Mouse (Mus musculus) heart, embryonic 11.5 days (tissue): ENCODE measurements around the gene Camk1. TPM values are rescaled to one million over a fixed set of nuclear protein-coding genes. Genes with fewer than 3 reads are reported as not detected.

Experiments used
- ATAC-seq: fragments of 200-750 bp; cut with Nextera tagmentation; replicated peaks from 2 replicates; pipeline ENCODE4 v1.8.0; 2017; ENCODE audit warnings: moderate library complexity; ENCODE audit not compliant: insufficient number of reproducible peaks, low FRiP score, low TSS enrichment
- H3K27ac ChIP-seq: fragments of 300-500 bp; sonication (generic); 2 replicates; pipeline ENCODE4 v1.5.1; 2014; ENCODE audit warnings: mild to moderate bottlenecking, low read depth, low read length
- H3K27me3 ChIP-seq: fragments of 300-500 bp; sonication (generic); 2 replicates; pipeline ENCODE4 v1.6.1; 2014; ENCODE audit warnings: mild to moderate bottlenecking, low read length, mixed read lengths; ENCODE audit not compliant: control insufficient read depth, insufficient read depth
- H3K36me3 ChIP-seq: fragments of 300-500 bp; sonication (generic); 2 replicates; pipeline ENCODE4 v1.6.1; 2014; ENCODE audit warnings: mild to moderate bottlenecking, low read length, moderate library complexity, mixed read lengths; ENCODE audit not compliant: control insufficient read depth, insufficient read depth
- H3K4me1 ChIP-seq: fragments of 300-500 bp; sonication (generic); 2 replicates; pipeline ENCODE4 v1.6.1; 2014; ENCODE audit warnings: low read length; ENCODE audit not compliant: control insufficient read depth, insufficient read depth
- H3K4me2 ChIP-seq: fragments of 300-500 bp; sonication (generic); 2 replicates; pipeline ENCODE4 v1.6.1; 2014; ENCODE audit warnings: mild to moderate bottlenecking, moderate library complexity
- H3K4me3 ChIP-seq: fragments of 300-500 bp; sonication (generic); 2 replicates; pipeline ENCODE4 v1.5.1; 2014; ENCODE audit warnings: low read depth, low read length
- H3K9ac ChIP-seq: fragments of 300-500 bp; sonication (generic); 2 replicates; pipeline ENCODE4 v1.6.1; 2014; ENCODE audit warnings: mild to moderate bottlenecking, low read depth, low read length, moderate library complexity
- H3K9me3 ChIP-seq: fragments of 300-500 bp; sonication (generic); replicated peaks from 2 replicates; pipeline ENCODE4 v1.6.1; 2016; ENCODE audit warnings: low read length; ENCODE audit not compliant: control insufficient read depth
- WGBS: fragments of 180-500 bp; shearing (Covaris S2); extraction: QIAGEN DNeasy Blood & Tissue Kit; methylation state at CpG from one replicate; pipeline ENCODE4 v1.1.7; 2014; ENCODE audit not compliant: insufficient replicate concordance; 5-methylcytosine and 5-hydroxymethylcytosine counted together
- polyA plus RNA-seq: library from polyadenylated mRNA; unstranded; fragments of >200 nt; fragmentation: Nextera tagmentation; extraction: Ambion mirVana; gene quantifications from 2 replicates; pipeline ENCODE4 v1.2.1, GENCODE M21; 2014

The Camk1 gene
- polyA plus RNA-seq, 1 experiment from 2014 or later = 106 TPM

GRCm38 (mm10) chr6:113306986-113307349 is 36.8 kb downstream of the Camk1 start, which contains the start of gene Brpf1:
TSS of gene Brpf1 (plus strand) at chr6:113307137.
- WGBS = 0% methylated on average over 32 of the region's 32 CpGs
- H3K9ac ChIP-seq = peak within 1 kb of the TSS; percentile 95
- no peaks in the 10 kb centered on the region for H3K9me3 ChIP-seq
- 0 out of 2 replicates have a peak, but pooled peaks cover 3% of the 10 kb centered on the region for H3K36me3 ChIP-seq
- ATAC-seq = peak; percentile 53
- 0 out of 2 replicates have a peak, but pooled peaks cover 9% of the 10 kb centered on the region for H3K4me1 ChIP-seq
- H3K27me3 ChIP-seq = no peaks in the 10 kb centered on the region
- peak within 1 kb of the TSS; percentile 96 for H3K4me3 ChIP-seq
- peak within 1 kb of the TSS; percentile 99 for H3K27ac ChIP-seq
- peak within 1 kb of the TSS; percentile 84 for H3K4me2 ChIP-seq

DNA sequence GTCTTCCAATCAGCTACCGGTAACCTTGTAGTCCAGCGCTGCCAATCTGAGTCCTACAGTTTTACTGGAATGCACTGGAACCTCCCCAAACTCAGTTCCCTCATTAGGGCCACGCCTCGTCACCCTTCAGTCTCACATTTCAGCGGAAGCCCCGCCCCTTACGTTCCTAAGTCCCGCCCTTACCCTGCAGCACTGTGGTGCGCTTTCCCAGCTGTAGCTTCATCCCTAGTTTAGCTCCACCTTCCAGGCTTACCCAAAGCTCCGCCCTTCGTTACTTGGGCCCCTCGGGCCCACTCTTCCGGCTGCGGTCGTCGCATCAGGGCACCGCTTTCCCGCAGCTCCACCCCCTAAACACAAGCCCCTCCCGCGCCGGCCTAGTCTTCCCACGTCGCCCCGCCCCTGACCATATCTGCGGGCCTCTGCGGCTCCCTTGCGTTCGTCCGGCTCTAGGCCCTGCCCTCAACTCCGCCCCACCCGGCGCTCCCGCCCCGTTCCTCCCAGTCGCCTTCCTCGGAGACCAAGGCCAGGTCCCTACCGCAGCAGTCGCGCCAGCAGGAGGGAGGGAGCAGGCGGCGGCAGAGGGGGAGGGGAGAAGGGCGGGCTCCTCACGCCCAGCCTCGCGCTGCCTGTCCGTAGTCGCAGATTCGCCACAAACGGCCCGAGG is 37.3 kb downstream of the Camk1 start:
- Histone ChIP-seq H3K27ac (peak overlapping the region; percentile 99), H3K36me3 (0 out of 2 replicates have a peak, but pooled peaks cover 3% of the 10 kb centered on the region), H3K4me1 (0 out of 2 replicates have a peak, but pooled peaks cover 9% of the 10 kb centered on the region), H3K9me3 (no peaks in the 10 kb centered on the region), H3K4me2 (peak overlapping the region; percentile 84), H3K4me3 (peak overlapping the region; percentile 96), H3K9ac (peak overlapping the region; percentile 95), H3K27me3 (no peaks in the 10 kb centered on the region)
- peak; percentile 97 for ATAC-seq
- WGBS = under 1% methylated on average over 42 of the region's 50 CpGs

- WGBS = 20% methylated on average over 3 of the region's 3 CpGs
- ATAC-seq = no peak
- H3K4me1 ChIP-seq = no peaks in the 10 kb centered on the region
- H3K9me3 ChIP-seq = no peaks in the 10 kb centered on the region
- H3K27ac ChIP-seq = no peak overlapping the region
- H3K4me3 ChIP-seq = no peak overlapping the region
- no peaks in the 10 kb centered on the region for H3K36me3 ChIP-seq
- no peak overlapping the region for H3K4me2 ChIP-seq
- no peak overlapping the region for H3K9ac ChIP-seq
- no peaks in the 10 kb centered on the region for H3K27me3 ChIP-seq
Observed at GRCm38 (mm10) chr6:113302258-113302657, 41.5 kb downstream of the Camk1 start.

DNA sequence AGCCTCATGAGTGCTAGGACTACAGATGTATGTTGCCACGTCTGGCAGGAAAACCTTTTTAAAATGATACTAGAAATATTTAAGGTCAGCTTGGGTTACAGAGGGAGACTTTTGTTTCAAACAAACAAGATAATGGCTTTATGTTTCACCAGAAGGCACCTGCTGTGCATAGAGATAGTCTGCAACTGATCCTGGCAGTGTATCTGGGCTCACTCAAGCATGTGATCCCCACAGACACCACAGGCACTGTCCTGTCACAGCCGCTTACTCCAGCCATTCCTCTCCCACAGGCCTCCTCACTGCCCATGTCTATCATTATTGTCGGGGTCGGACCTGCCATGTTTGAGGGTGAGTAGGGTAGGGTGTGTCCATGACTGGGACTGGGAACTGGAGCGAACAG is 42.4 kb downstream of the Camk1 start:
- Histone ChIP-seq H3K4me2 (no peak overlapping the region), H3K36me3 (no peaks in the 10 kb centered on the region), H3K27ac (no peak overlapping the region), H3K4me3 (no peak overlapping the region), H3K9ac (no peak overlapping the region), H3K4me1 (no peaks in the 10 kb centered on the region), H3K27me3 (no peaks in the 10 kb centered on the region), H3K9me3 (no peaks in the 10 kb centered on the region)
- no peak for ATAC-seq
- WGBS = 71% methylated on average over 5 of the region's 5 CpGs

- no peak for ATAC-seq
- 59% methylated on average over 4 of the region's 4 CpGs for WGBS
- Histone ChIP-seq H3K36me3 (no peaks in the 10 kb centered on the region), H3K27ac (no peak overlapping the region), H3K27me3 (no peaks in the 10 kb centered on the region), H3K9ac (no peak overlapping the region), H3K4me1 (no peaks in the 10 kb centered on the region), H3K4me2 (no peak overlapping the region), H3K4me3 (no peak overlapping the region), H3K9me3 (no peaks in the 10 kb centered on the region)
Observed at GRCm38 (mm10) chr6:113296639-113297038, 47.1 kb downstream of the Camk1 start.

- 76% methylated on average over 2 of the region's 2 CpGs for WGBS
- ATAC-seq = no peak
Observed at GRCm38 (mm10) chr6:113296046-113296445, 47.7 kb downstream of the Camk1 start.

DNA sequence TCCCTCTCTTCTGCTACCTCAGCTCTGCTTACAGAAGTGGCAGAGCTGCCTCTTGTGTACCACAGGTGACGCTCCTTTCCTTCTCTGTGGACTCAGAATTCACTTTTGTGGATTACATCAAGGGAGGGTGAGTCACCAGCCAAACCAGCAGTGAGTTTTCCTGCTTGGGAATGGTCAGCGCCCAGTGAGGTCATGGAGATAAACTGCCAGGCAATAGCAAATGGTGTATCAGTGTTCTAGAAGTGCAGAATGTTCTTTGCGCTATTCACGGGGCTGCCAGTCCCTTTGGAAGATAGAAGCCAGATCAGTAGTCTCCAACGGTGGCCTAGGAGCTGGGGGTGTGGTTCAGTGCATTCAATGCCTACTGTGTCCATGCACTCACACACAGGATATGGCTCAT is 50.8 kb downstream of the Camk1 start:
- H3K4me3 ChIP-seq = no peak overlapping the region
- H3K9me3 ChIP-seq = no peaks in the 10 kb centered on the region
- ATAC-seq = no peak
- H3K4me1 ChIP-seq = no peaks in the 10 kb centered on the region
- no peak overlapping the region for H3K4me2 ChIP-seq
- 47% methylated on average over 5 of the region's 5 CpGs for WGBS
- H3K36me3 ChIP-seq = no peaks in the 10 kb centered on the region
- H3K27ac ChIP-seq = no peak overlapping the region
- H3K27me3 ChIP-seq = no peaks in the 10 kb centered on the region
- H3K9ac ChIP-seq = no peak overlapping the region

More at GRCm38 (mm10) chr6:113296046-113296445, 47.7 kb downstream of the Camk1 start:
- H3K9me3 ChIP-seq = no peaks in the 10 kb centered on the region
- no peaks in the 10 kb centered on the region for H3K4me1 ChIP-seq
- H3K27me3 ChIP-seq = no peaks in the 10 kb centered on the region
- H3K27ac ChIP-seq = no peak overlapping the region
- no peak overlapping the region for H3K4me3 ChIP-seq
- H3K9ac ChIP-seq = no peak overlapping the region
- H3K4me2 ChIP-seq = no peak overlapping the region
- H3K36me3 ChIP-seq = no peaks in the 10 kb centered on the region

DNA sequence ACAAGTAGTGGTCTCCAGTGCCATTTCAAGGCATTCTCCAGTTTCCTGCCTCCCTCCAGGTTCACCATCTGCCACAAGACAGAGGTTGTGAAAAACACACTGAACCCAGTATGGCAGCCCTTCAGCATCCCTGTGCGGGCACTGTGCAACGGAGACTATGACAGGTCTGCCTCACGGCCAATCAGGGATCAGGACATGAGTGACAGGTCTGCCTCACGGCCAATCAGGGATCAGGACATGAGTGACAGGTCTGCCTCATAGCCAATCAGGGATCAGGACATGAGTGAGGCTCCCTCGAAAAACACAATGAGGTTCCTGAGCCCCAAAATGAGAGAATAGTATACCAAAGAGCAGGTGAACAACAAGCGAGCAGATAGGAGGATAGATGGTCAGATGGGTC is 53.4 kb downstream of the Camk1 start:
- no peak for ATAC-seq
- H3K27ac ChIP-seq = no peak overlapping the region
- H3K27me3 ChIP-seq = peaks cover 4% of the 10 kb centered on the region; the same call in 1 of the 2 replicates
- H3K4me3 ChIP-seq = no peak overlapping the region
- H3K36me3 ChIP-seq = no peaks in the 10 kb centered on the region
- 67% methylated on average over 6 of the region's 6 CpGs for WGBS
- no peak overlapping the region for H3K4me2 ChIP-seq
- H3K9me3 ChIP-seq = no peaks in the 10 kb centered on the region
- H3K4me1 ChIP-seq = no peaks in the 10 kb centered on the region
- no peak overlapping the region for H3K9ac ChIP-seq

GRCm38 (mm10) chr6:113289346-113289745 is 54.4 kb downstream of the Camk1 start:
- Histone ChIP-seq H3K9ac (no peak overlapping the region), H3K4me3 (no peak overlapping the region), H3K27me3 (peaks cover 13% of the 10 kb centered on the region), H3K4me2 (no peak overlapping the region), H3K27ac (no peak overlapping the region), H3K9me3 (no peaks in the 10 kb centered on the region), H3K36me3 (no peaks in the 10 kb centered on the region), H3K4me1 (no peaks in the 10 kb centered on the region)
- 81% methylated on average over 15 of the region's 15 CpGs for WGBS
- no peak for ATAC-seq
